Comparison of ENCODE assay signal across 24 mouse cellular contexts in genomic region chr1:160765565-160765964, GRCm38 (mm10). TPM values are rescaled to one million over a fixed set of nuclear protein-coding genes. Genes with fewer than 3 reads are reported as not detected.
DNase-seq lines count a peak whose midpoint lies in the region; ATAC-seq lines count a peak whose summit lies in the region.
"Had no signal": no experiment of that assay in that cellular context is flagged by ENCODE, and none has a peak within 500 bp of the region (broad histone marks: within the 10 kb centered on the region; RNA-seq: fewer than 3 reads in every experiment).

No protein-coding gene starts in this region.

- DNase-seq in left cerebral cortex, adult 9 months (ENCODE audit: low spot score in 2 of 2) = no peak
- DNase-seq in heart, postnatal 14 days = no peak
- DNase-seq: adrenal gland, adult 2 months; adrenal gland, postnatal 10 days; adrenal gland, postnatal 25 days; cerebellum, adult 11 months; cerebellum, adult 18-20 months; cerebellum, adult 8-10 months; cerebellum, adult 9-11 months; cerebellum, postnatal 14 days; cerebellum, postnatal 36 days; embryo, embryonic 11 days had no signal

- peak; percentile 47 for ATAC-seq in CD4-positive, CD25-positive, alpha-beta regulatory T cell, adult 4 months
- ATAC-seq in activated CD4-positive, CD25-positive, alpha-beta regulatory T cell, adult 4 months = peak; percentile 44
- ATAC-seq in heart, embryonic 11.5 days (replicated peaks; ENCODE audit: insufficient number of reproducible peaks, low FRiP score, low TSS enrichment) = no peak
- ATAC-seq: forebrain, embryonic 14.5 days; forebrain, embryonic 16.5 days; Patski had no signal

- WGBS in heart, embryonic 11.5 days (ENCODE audit: insufficient replicate concordance) = 63% methylated on average over 2 of the region's 2 CpGs

- no peaks in the 10 kb centered on the region for H3K4me1 ChIP-seq in heart, embryonic 11.5 days (ENCODE audit: control insufficient read depth, insufficient read depth, low read length)
- H3K4me1 ChIP-seq: embryonic facial prominence, embryonic 13.5 days; embryonic facial prominence, embryonic 15.5 days; forebrain, embryonic 10.5 days; forebrain, embryonic 12.5 days had no signal

- no peaks in the 10 kb centered on the region for H3K36me3 ChIP-seq in heart, embryonic 11.5 days (ENCODE audit: control insufficient read depth, insufficient read depth, low read length)
- H3K36me3 ChIP-seq: embryonic facial prominence, embryonic 13.5 days; embryonic facial prominence, embryonic 15.5 days; forebrain, embryonic 10.5 days; forebrain, embryonic 12.5 days had no signal

- no peak overlapping the region for H3K4me2 ChIP-seq in heart, embryonic 11.5 days
- H3K4me2 ChIP-seq: embryonic facial prominence, embryonic 13.5 days; embryonic facial prominence, embryonic 15.5 days; forebrain, embryonic 12.5 days had no signal

- H3K27me3 ChIP-seq in heart, embryonic 11.5 days (ENCODE audit: control insufficient read depth, insufficient read depth, low read length) = no peaks in the 10 kb centered on the region
- H3K27me3 ChIP-seq: embryonic facial prominence, embryonic 13.5 days; embryonic facial prominence, embryonic 15.5 days; forebrain, embryonic 12.5 days; Patski had no signal

- no peak overlapping the region for H3K4me3 ChIP-seq in heart, embryonic 11.5 days (ENCODE audit: low read depth, low read length)
- H3K4me3 ChIP-seq: embryonic facial prominence, embryonic 13.5 days; embryonic facial prominence, embryonic 15.5 days; erythroblast, embryonic 14.5 days; forebrain, embryonic 10.5 days; forebrain, embryonic 12.5 days had no signal

- H3K9ac ChIP-seq in heart, embryonic 11.5 days (ENCODE audit: low read depth, low read length) = no peak overlapping the region
- H3K9ac ChIP-seq: embryonic facial prominence, embryonic 13.5 days; embryonic facial prominence, embryonic 15.5 days; forebrain, embryonic 12.5 days had no signal

- H3K27ac ChIP-seq in heart, embryonic 11.5 days (ENCODE audit: low read depth, low read length) = no peak overlapping the region
- H3K27ac ChIP-seq: embryonic facial prominence, embryonic 13.5 days; embryonic facial prominence, embryonic 15.5 days; forebrain, embryonic 10.5 days; forebrain, embryonic 12.5 days had no signal

- no peaks in the 10 kb centered on the region for H3K9me3 ChIP-seq in heart, embryonic 11.5 days (replicated peaks; ENCODE audit: control insufficient read depth, low read length)
- H3K9me3 ChIP-seq: embryonic facial prominence, embryonic 13.5 days; embryonic facial prominence, embryonic 15.5 days; forebrain, embryonic 10.5 days; forebrain, embryonic 12.5 days; G1E had no signal

- intact Hi-C loops in heart, postnatal 14 days (cut with DNase I) = no loop called here

RNA-seq across cellular contexts. Expression of gene Rabgap1l, which starts 27.4 kb away (rescaled TPM):
- polyA plus RNA-seq in CD4-positive, CD25-positive, alpha-beta regulatory T cell, adult 4 months (2017; shearing (Covaris generic)) = 100 to 1,000 TPM; 268 to 348 TPM
- polyA plus RNA-seq in activated CD4-positive, CD25-positive, alpha-beta regulatory T cell, adult 4 months (2017; shearing (Covaris generic)) = 100 to 1,000 TPM; 250 to 264 TPM
- polyA plus RNA-seq in heart, embryonic 11.5 days (2014; fragmentation: Nextera tagmentation; extraction: Ambion mirVana) = 53.5 and 58.1 TPM in 2 replicates
- total RNA-seq in heart, postnatal 14 days (2021) = 10 to 100 TPM; 71.1 to 83.6 TPM
